Mouse (Mus musculus) intestine, embryonic 15.5 days (tissue): Measurements from ENCODE around the gene Tvp23a. TPM values are rescaled to one million over a fixed set of nuclear protein-coding genes. Genes with fewer than 3 reads are reported as not detected.
A peak's percentile ranks its signal among the peaks of the same experiment; 100 is the strongest.

Experiments
- ATAC-seq: fragments of 200-750 bp; cut with Nextera tagmentation; 2 replicates; pipeline ENCODE4 v1.8.0; 2017; ENCODE audit warnings: moderate TSS enrichment, moderate library complexity
- H3K27ac ChIP-seq: fragments of 300-500 bp; sonication (generic); 2 replicates; pipeline ENCODE4 v1.5.1; 2015; ENCODE audit warnings: mild to moderate bottlenecking, inconsistent platforms
- H3K27me3 ChIP-seq: fragments of 300-500 bp; sonication (generic); replicated peaks from 2 replicates; pipeline ENCODE4 v1.6.1; 2015; ENCODE audit warnings: inconsistent platforms
- H3K36me3 ChIP-seq: fragments of 300-500 bp; sonication (generic); 2 replicates; pipeline ENCODE4 v1.6.1; 2015; ENCODE audit warnings: inconsistent platforms
- H3K4me1 ChIP-seq: fragments of 300-500 bp; sonication (generic); replicated peaks from 2 replicates; pipeline ENCODE4 v1.6.1; 2015; ENCODE audit warnings: inconsistent platforms
- H3K4me2 ChIP-seq: fragments of 300-500 bp; sonication (generic); replicated peaks from 2 replicates; pipeline ENCODE4 v1.6.1; 2015; ENCODE audit warnings: mild to moderate bottlenecking, inconsistent platforms
- H3K4me3 ChIP-seq: fragments of 300-500 bp; sonication (generic); replicated peaks from 2 replicates; pipeline ENCODE4 v1.5.1; 2015; ENCODE audit warnings: inconsistent platforms
- H3K9ac ChIP-seq: fragments of 300-500 bp; sonication (generic); 2 replicates; pipeline ENCODE4 v1.6.1; 2015; ENCODE audit warnings: inconsistent platforms
- H3K9me3 ChIP-seq: fragments of 300-500 bp; sonication (generic); 2 replicates; pipeline ENCODE4 v1.6.1; 2016; ENCODE audit warnings: inconsistent platforms
- WGBS: fragments of 180-500 bp; shearing (Covaris S2); methylation state at CpG from one replicate; pipeline ENCODE4 v1.1.7; 2015; 5-methylcytosine and 5-hydroxymethylcytosine counted together
- polyA plus RNA-seq: library from polyadenylated mRNA; unstranded; fragments of >200 nt; fragmentation: Nextera tagmentation; extraction: Ambion mirVana; gene quantifications from 2 replicates; pipeline ENCODE4 v1.2.1, GENCODE M21; 2015

Tvp23a gene
- polyA plus RNA-seq, 1 experiment from 2014 or later, result 9.0 TPM

DNA sequence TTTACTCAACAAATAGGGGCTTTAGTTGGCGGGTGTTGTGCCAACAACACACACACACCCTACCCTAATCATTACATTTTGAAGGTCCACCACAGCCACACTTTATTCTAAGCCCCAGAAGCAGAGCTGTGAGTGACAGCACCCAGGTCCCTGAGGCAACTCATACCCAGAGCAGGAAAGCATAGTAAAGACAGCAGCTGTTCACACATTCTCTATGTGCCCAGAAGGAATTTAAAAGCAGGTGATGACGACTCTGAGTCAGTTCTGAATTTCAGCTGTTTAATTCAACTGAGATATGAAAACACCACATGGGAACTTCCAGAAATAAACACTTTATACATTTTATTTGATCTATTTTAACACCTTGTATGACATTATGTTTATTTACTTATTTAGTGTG, 67.6 kb downstream of the Tvp23a start:
- Histone ChIP-seq H3K9ac (no peak overlapping the region), H3K36me3 (no peaks in the 10 kb centered on the region), H3K27ac (no peak overlapping the region), H3K4me3 (no peak overlapping the region), H3K27me3 (no peaks in the 10 kb centered on the region), H3K4me1 (0 out of 2 replicates have a peak, but pooled peaks cover 6% of the 10 kb centered on the region), H3K4me2 (no peak overlapping the region), H3K9me3 (no peaks in the 10 kb centered on the region)
- WGBS, result 49% methylated on average over 2 of the region's 2 CpGs
- ATAC-seq, result no peak

DNA sequence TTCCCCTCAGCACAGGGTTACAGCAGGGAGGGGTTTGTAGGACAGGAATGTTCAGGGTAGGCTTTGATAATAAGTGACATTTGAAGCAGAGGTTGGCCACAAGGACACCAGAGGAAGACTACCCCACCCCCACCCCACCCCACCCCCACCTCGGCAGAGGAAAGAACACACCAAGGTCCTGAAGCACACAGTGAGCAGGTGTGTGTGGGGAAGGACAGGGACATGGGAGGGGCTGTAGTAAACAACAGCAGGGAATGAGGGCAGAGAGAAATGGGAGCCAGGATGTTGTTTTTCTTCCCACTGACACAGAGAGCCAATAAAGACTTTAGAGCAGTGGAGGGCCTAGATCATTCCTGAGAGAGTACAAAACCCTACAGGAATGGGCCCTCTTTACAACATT, 69.9 kb downstream of the Tvp23a start:
- no peaks in the 10 kb centered on the region for H3K36me3 ChIP-seq
- no peaks in the 10 kb centered on the region for H3K4me1 ChIP-seq
- no peaks in the 10 kb centered on the region for H3K27me3 ChIP-seq
- H3K27ac ChIP-seq, result no peak overlapping the region
- H3K4me2 ChIP-seq, result no peak overlapping the region
- no peak overlapping the region for H3K4me3 ChIP-seq
- no peaks in the 10 kb centered on the region for H3K9me3 ChIP-seq
- no peak overlapping the region for H3K9ac ChIP-seq
- WGBS, result 29% methylated on average over 1 of the region's 1 CpGs
- ATAC-seq, result no peak

DNA sequence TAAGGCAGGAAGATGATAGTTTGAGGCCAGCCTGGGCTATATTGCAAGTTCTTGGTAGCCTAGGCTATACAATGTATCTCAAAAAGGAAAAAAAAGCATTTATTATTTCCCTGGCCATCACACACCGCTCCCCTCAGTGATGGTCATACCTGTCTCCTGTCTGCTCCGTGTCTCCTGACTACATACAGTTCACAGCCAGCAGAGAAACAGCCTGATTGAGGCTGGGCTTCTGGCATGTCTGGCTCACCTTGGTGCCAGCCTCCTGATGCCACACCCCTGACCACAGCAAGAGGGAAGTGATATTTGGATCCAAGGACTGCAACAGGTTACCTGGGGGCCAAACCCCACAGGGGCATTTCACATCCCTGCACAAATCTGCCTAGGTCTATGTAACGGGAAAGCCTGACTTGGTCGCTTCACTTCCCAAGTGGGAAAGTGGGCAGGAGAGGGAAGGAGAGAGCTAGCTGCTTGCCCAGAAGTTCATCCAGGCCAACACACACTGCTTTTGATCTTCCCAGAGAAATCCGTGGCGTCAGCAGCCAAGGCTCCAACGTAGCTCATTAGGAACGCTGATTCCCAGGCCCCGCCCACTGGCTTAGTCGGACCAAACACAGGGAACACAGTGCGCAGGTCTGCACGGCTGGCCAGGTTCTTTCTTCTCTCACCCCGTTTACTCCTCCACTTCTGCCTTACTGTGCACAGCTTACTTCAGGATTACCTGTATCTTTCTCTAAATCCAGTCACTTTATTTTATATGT, 72.7 kb downstream of the Tvp23a start:
- H3K27ac ChIP-seq, result no peak overlapping the region
- WGBS, result 25% methylated on average over 13 of the region's 13 CpGs

DNA sequence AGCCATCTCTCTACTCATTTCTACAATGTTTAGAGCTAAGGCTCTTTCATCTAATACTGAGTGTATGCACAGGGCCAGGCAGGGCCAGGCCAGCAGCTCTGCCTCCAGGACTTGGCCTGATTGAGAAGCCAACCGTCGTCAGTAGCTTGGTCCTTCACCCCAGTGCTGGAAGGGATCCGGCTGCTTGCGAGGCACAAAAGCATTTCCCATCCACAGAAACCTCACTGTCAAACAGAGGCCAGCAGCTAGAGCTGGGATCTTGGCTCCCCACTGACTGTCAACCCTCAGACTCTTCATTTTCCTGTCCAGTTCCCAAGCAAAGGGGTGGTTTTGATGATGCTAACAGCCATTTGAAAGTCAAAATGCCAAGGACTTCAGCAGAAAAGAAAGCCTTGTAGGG, 74.8 kb downstream of the Tvp23a start:
- no peak overlapping the region for H3K4me3 ChIP-seq
- H3K4me1 ChIP-seq, result 0 out of 2 replicates have a peak, but pooled peaks cover 2% of the 10 kb centered on the region
- no peak overlapping the region for H3K27ac ChIP-seq
- ATAC-seq, result no peak
- H3K27me3 ChIP-seq, result no peaks in the 10 kb centered on the region
- H3K36me3 ChIP-seq, result no peaks in the 10 kb centered on the region
- no peak overlapping the region for H3K4me2 ChIP-seq
- H3K9me3 ChIP-seq, result no peaks in the 10 kb centered on the region
- H3K9ac ChIP-seq, result no peak overlapping the region
- WGBS, result 67% methylated on average over 4 of the region's 4 CpGs

More for the DNA sequence above, 72.7 kb downstream of the Tvp23a start:
- peak overlapping the region; percentile 51 for H3K4me2 ChIP-seq
- ATAC-seq, result peak; percentile 80
- no peak overlapping the region for H3K9ac ChIP-seq
- no peaks in the 10 kb centered on the region for H3K36me3 ChIP-seq
- H3K4me1 ChIP-seq, result 0 out of 2 replicates have a peak, but pooled peaks cover 2% of the 10 kb centered on the region
- H3K27me3 ChIP-seq, result no peaks in the 10 kb centered on the region
- H3K4me3 ChIP-seq, result no peak overlapping the region
- no peaks in the 10 kb centered on the region for H3K9me3 ChIP-seq

Other genes with a start within 250 kb of the Tvp23a start
- gene Emp2, start 133.4 kb downstream of the Tvp23a start, polyA plus RNA-seq, result 20.0 and 20.3 TPM in 2 replicates
- gene Tekt5, start 51.9 kb downstream of the Tvp23a start, polyA plus RNA-seq, result 0.15 and 0.25 TPM in 2 replicates
- 55.4 and 56.6 TPM in 2 replicates for gene Nubp1, start 35.4 kb downstream of the Tvp23a start, polyA plus RNA-seq
- 0.37 and 0.41 TPM in 2 replicates for gene Ciita, start 32.7 kb upstream of the Tvp23a start, polyA plus RNA-seq
- gene Dexi, start 95.7 kb upstream of the Tvp23a start, polyA plus RNA-seq, result 14.1 and 14.7 TPM in 2 replicates
- gene Clec16a, start 98.0 kb upstream of the Tvp23a start, polyA plus RNA-seq, result 26.8 and 27.2 TPM in 2 replicates